Mouse (Mus musculus): ENCODE results near the gene Sgce.
A peak's percentile ranks its signal among the peaks of the same experiment; 100 is the strongest.
"Not testable (repeated sequence)": the region's sequence is repeated elsewhere in the genome, so short reads cannot be mapped to it uniquely, and the experiment has no call there.

Sgce gene

GRCm38 (mm10) chr6:4746696-4747439, at the start of gene Sgce, which contains the start of gene Peg10:
Sgce (minus strand) TSS chr6:4747207.
Peg10 (plus strand) TSS chr6:4747306.
- peak; percentile 82 for DNase-seq (ENCODE audit: low spot score)

- no peak for DNase-seq (ENCODE audit: low spot score)
Observed at GRCm38 (mm10) chr6:4796281-4796680, 49.3 kb upstream of the Sgce start.

GRCm38 (mm10) chr6:4762252-4762651, 15.2 kb upstream of the Sgce start:
- no peak for DNase-seq (ENCODE audit: low spot score)

GRCm38 (mm10) chr6:4761415-4762142, 14.6 kb upstream of the Sgce start:
- DNase-seq (ENCODE audit: low spot score) = not testable (repeated sequence)

- no peak for DNase-seq (ENCODE audit: low spot score)
Observed at GRCm38 (mm10) chr6:4754886-4755285, 7.9 kb upstream of the Sgce start.

GRCm38 (mm10) chr6:4754286-4754685, 7.3 kb upstream of the Sgce start:
- no peak for DNase-seq (ENCODE audit: low spot score)

- DNase-seq (ENCODE audit: low spot score) = no peak
Observed at GRCm38 (mm10) chr6:4751355-4751754, 4.3 kb upstream of the Sgce start.

GRCm38 (mm10) chr6:4749091-4749490, 2.1 kb upstream of the Sgce start:
- DNase-seq (ENCODE audit: low spot score) = peak; percentile 90

- peak; percentile 36 for DNase-seq (ENCODE audit: low spot score)
Observed at GRCm38 (mm10) chr6:4748506-4748961, 1.5 kb upstream of the Sgce start.

GRCm38 (mm10) chr6:4747677-4748505, 884 bp upstream of the Sgce start:
- peak; percentile 68 for DNase-seq (ENCODE audit: low spot score)

GRCm38 (mm10) chr6:4746036-4746695, 841 bp downstream of the Sgce start:
- DNase-seq (ENCODE audit: low spot score) = peak; percentile 34

GRCm38 (mm10) chr6:4740511-4740910, 6.5 kb downstream of the Sgce start:
- DNase-seq (ENCODE audit: low spot score) = no peak

- DNase-seq (ENCODE audit: low spot score) = no peak
Observed at GRCm38 (mm10) chr6:4739522-4740355, 7.3 kb downstream of the Sgce start.

- no peak for DNase-seq (ENCODE audit: low spot score)
Observed at GRCm38 (mm10) chr6:4738717-4739116, 8.3 kb downstream of the Sgce start.

- no peak for DNase-seq (ENCODE audit: low spot score)
Observed at GRCm38 (mm10) chr6:4738034-4738629, 8.9 kb downstream of the Sgce start.

- no peak for DNase-seq (ENCODE audit: low spot score)
Observed at GRCm38 (mm10) chr6:4736372-4736771, 10.6 kb downstream of the Sgce start.

- no peak for DNase-seq (ENCODE audit: low spot score)
Observed at GRCm38 (mm10) chr6:4733208-4733607, 13.8 kb downstream of the Sgce start.

GRCm38 (mm10) chr6:4731675-4732074, 15.3 kb downstream of the Sgce start:
- no peak for DNase-seq (ENCODE audit: low spot score)

GRCm38 (mm10) chr6:4728305-4728704, 18.7 kb downstream of the Sgce start:
- DNase-seq (ENCODE audit: low spot score) = no peak

GRCm38 (mm10) chr6:4723998-4724757, 22.8 kb downstream of the Sgce start:
- peak; percentile 39 for DNase-seq (ENCODE audit: low spot score)

All from retina, embryonic 14.5 days (tissue).